Mouse (Mus musculus) brain, embryonic 14.5 days (tissue): ENCODE measurements around the gene Rpsa. TPM values are rescaled to one million over a fixed set of nuclear protein-coding genes. Genes with fewer than 3 reads are reported as not detected.
A peak's percentile ranks its signal among the peaks of the same experiment; 100 is the strongest.

Experiments used
- DNase-seq: peaks from one replicate; pipeline ENCODE4 v3.0.0-alpha.2; 2011; ENCODE audit warnings: low read depth
- CTCF ChIP-seq: fragments of 200-500 bp; IDR thresholded peaks from 2 replicates; pipeline ENCODE4 v1.5.1; 2012; ENCODE audit warnings: inconsistent platforms, mild to moderate bottlenecking, moderate library complexity, borderline replicate concordance; ENCODE audit not compliant: insufficient read depth, insufficient read length; ENCODE audit errors: extremely low read depth
- POLR2A ChIP-seq: fragments of 200-500 bp; IDR thresholded peaks from 2 replicates; pipeline ENCODE4 v1.6.1; 2012; ENCODE audit warnings: mild to moderate bottlenecking, inconsistent platforms, borderline replicate concordance; ENCODE audit not compliant: poor library complexity, insufficient read depth, insufficient read length, severe bottlenecking; ENCODE audit errors: extremely low read depth
- polyA plus RNA-seq: library from polyadenylated mRNA; depleted of rRNA; stranded (reverse); fragments of >200 nt; gene quantifications from 2 replicates; pipeline ENCODE4 v1.2.3, GENCODE M21; 2012; rRNA removed

Gene Rpsa
- polyA plus RNA-seq, 1 experiment, result 1,952 TPM

DNA sequence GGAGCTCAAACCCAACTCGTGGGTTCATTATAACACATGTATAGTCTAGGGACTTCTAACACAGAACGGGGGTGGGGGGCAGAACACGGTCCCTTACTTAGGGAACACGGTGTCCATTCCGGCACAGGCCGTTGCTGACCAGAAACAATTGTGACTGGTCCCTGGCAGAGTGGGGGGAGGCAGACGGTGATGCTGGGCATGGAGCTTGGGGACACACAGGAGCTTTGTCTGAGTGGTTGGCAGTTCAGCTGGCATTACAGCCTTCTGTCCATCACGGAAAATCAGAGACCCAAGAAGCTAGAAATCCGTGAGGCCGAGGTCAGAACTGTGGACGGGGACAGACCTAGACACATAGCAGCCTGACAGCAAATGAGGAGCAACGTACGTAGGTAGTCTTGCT lies 17.0 kb downstream of the Rpsa start:
- TF ChIP-seq POLR2A (no peak), CTCF (no peak)
- no peak for DNase-seq

DNA sequence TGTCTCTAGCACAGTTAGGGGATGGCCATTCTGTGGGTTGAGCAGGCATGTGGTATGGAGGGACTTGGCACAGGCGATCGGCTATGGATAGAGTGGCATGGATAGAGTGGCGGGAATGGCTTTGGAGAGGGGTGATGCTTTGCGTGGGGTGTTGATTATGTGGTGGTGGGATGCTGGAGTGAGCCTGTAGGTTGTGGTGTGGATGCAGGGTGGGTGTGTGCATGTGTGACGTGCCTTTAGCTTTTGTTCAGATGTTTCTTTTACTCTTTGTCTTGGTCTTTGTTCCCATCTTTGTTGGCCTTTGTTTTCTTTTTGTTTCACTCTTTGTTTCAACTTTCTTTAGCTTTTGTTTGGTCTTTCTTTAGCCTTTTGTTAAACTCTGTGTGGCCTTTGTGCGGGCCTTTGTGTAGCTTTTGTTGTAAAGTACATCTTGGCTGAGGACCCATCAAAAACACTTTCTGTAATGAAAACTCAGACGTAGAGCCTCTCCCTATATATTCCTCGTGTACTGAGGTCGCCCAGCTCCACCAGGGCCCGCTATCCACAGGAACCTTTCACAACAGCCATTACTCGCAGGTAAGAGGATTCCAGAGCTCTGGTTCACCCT lies 21.8 kb downstream of the Rpsa start, which contains the start of gene Mobp:
TSS of gene Mobp (plus strand) at position 486 of the 607 bp plus-strand sequence.
- TF ChIP-seq POLR2A, result no peak
- DNase-seq, result peak; percentile 26

DNA sequence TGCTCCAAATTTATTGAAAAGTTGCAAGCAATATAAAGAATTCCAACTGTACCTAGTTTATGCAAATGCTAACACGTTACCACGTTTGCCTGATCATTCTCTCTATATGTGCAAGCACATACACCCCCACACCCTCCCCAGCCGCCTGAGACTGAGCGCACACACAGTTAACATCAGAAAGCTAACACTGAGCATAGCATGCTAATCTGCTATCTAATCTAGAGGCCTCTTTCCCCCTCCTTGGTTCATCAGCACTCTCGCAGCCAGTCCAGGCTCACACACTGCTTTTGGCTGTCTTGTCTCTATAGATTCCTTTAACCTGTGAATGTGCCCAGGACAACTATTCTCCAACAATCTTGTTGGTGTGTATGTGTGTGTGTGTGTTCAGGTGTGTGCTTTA lies 23.7 kb downstream of the Rpsa start:
- DNase-seq, result no peak
- no peak for TF ChIP-seq POLR2A
- TF ChIP-seq CTCF, result no peak

DNA sequence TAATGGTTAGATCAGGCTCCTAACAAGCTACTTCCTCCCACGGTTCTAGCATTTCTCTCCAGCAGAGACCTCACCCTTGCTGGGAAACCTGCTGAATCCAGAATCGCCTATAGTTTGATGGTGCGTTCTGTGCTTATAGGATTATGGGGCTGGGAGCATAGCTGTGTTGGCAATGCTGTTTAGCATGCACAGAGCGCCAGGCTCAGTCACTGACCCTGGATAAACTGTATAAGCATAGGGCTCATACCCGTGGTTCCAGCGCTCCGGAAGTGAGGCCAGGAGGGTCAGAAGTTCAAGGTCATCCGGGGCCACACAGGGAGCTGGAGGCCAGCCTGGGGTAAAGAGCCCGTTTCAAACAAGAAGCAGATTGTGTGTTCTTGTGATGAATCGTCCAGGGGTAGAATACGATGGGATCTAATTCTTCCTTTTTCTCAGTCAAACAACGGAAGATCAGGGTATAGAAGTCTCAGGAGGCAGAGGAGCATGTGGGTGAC lies 24.5 kb downstream of the Rpsa start:
- TF ChIP-seq CTCF (no peak), POLR2A (no peak)
- no peak for DNase-seq

DNA sequence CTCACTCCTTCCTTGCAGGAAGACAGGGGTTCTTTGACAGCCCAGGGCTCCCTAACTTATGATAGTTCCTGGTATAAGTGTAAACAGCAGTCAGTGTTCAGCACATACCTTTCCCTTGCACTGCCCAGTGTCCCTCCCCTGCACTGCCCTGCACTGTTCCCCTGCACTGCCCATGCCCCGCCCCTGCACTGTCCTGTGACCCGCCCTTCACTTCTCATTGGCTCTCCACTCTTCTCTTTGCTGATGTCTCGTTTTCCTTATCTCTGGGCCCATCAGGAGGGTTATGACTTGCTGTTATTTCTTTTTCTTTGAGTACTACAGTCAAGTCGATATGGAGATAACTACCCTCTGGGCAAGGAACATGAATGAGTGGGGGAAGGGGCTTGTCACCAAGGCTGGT lies 30.6 kb downstream of the Rpsa start:
- TF ChIP-seq POLR2A (no peak), CTCF (no peak)

DNA sequence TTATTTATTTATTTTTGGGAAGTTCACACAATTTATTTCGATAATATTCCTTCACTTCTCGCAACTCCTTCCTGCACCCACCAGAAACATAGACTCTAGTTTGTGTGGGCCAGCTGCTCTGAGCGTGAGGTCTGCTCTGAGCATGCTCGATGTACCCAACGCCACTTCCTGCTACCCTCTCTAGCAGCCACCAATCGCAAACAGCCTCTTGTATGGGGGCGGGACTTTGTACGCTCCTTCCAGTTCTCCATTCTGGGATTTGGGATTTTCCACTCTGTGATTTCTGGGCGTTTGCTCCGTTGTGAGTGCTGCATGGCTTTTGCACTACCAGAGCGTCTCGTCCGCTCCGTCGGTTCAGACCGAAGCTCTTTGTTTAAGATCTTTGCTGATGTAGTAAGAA lies 36.4 kb downstream of the Rpsa start:
- DNase-seq, result peak; percentile 42
- TF ChIP-seq CTCF (no peak), POLR2A (no peak)

More for the DNA sequence above, 30.6 kb downstream of the Rpsa start:
- no peak for DNase-seq

DNA sequence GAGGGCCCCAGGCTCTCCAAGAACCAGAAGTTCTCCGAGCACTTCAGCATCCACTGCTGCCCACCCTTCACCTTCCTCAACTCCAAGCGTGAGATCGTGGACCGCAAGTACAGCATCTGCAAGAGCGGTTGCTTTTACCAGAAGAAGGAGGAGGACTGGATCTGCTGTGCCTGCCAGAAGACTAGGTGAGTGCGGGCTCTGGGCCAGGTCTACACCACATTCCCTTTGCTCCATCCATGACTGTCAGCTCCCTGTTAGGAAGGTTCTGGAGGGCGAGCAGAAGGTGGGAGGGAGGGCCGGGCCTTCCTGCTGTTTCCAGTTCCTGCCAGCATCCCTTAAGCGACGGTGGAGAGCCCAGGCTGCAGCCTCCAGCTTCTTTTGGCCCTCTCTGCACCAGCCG lies 40.3 kb downstream of the Rpsa start:
- DNase-seq, result no peak
- TF ChIP-seq POLR2A (no peak), CTCF (no peak)

DNA sequence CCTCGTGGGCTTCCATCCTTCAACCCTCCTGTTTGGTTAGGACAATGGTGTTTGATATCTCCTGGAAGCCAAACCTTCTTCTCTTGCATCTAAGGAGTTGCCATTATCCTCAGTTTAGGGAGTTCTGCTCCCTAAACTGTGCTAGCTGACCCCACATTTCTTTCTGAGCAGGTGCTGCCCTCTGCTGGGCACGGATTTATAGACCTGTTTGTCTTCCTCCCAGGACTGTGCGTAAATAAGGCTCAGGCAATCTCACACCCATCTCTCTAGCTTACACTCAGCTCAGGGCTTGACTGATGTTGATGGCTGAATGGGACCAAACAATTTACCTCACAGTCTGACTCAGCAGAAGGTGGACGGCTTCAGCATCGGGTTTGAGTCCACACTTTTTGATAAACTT lies 43.8 kb downstream of the Rpsa start:
- peak; percentile 62 for DNase-seq
- TF ChIP-seq CTCF (peak; percentile 67; the same call in 1 of the 2 replicates), POLR2A (no peak)

DNA sequence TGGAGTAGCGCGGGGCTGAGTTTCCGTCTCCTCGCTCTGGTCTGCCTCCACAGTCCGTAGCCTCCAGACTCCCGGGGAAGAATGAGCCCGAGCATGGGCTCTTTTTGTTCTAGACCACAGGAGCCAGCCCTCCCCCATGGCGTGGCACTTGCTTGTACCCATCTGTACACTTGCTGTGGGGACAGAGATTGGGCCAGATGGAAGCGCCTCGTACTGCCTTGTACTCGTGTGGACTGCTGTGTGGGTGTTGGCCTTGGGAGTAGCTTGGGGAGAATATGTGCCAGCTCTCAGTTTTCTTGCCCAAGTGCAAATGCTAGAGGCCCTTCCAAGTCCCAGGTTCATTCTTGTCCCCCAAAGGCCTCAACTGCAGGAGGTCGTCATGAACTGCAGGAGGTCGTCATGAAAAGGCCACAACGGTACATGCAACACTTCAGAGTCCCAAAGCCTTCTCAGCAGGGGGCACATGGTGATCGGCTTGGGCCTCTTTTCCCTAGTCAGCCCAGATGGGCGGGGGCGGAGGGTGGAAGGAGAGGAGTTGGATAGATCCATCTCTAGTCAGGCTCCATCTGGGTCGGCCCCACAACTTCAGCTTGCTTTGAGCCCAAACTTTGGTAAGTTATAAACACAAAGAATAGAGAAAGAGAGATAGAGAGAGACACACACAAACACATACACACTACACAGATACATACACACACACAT lies 47.1 kb downstream of the Rpsa start:
- no peak for DNase-seq
- TF ChIP-seq POLR2A (no peak), CTCF (no peak)

DNA sequence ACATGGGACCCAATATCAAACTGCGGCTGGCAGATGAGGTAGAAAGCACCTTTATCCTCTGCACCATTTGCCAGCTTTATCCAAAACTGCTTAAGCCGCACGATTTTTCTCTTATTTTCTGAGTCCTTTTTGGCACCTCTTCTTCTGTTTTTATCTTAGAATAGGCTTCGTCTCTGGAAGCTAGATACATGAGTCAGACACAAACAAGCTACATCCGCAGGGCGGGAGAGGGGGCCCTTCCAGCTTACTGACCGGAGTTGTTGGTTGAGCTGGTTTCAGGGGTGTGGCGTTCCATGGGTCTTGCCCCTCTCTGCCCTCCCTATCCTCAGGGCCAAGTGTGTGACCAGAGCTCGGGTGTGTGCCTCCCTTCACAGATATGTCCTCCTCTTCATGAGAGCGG lies 51.3 kb downstream of the Rpsa start:
- TF ChIP-seq POLR2A (no peak), CTCF (no peak)
- no peak for DNase-seq

Other genes with a start within 250 kb of the Rpsa start
- gene Wdr48, start 232.8 kb upstream of the Rpsa start, polyA plus RNA-seq, result 81.1 and 84.2 TPM in 2 replicates
- 22.5 and 23.2 TPM in 2 replicates for gene Gorasp1, start 190.1 kb upstream of the Rpsa start, polyA plus RNA-seq
- 1.1 and 2.1 TPM in 2 replicates for gene Ttc21a, start 190.1 kb upstream of the Rpsa start, polyA plus RNA-seq
- 3.4 and 4.9 TPM in 2 replicates for gene Csrnp1, start 143.0 kb upstream of the Rpsa start, polyA plus RNA-seq
- 0.01 TPM in 1 of 2 replicates, not detected in the other for gene Xirp1, start 104.1 kb upstream of the Rpsa start, polyA plus RNA-seq
- gene Cx3cr1, start 57.8 kb upstream of the Rpsa start, polyA plus RNA-seq, result 4.4 and 6.4 TPM in 2 replicates
- gene Ccr8, start 35.6 kb upstream of the Rpsa start, polyA plus RNA-seq, result 0.08 and 0.19 TPM in 2 replicates
- 29.0 and 30.3 TPM in 2 replicates for gene Slc25a38, start 17.3 kb upstream of the Rpsa start, polyA plus RNA-seq
- gene Mobp, start 22.0 kb downstream of the Rpsa start, polyA plus RNA-seq, result 0.08 and 0.35 TPM in 2 replicates
- gene Myrip, start 173.8 kb downstream of the Rpsa start, polyA plus RNA-seq, result 3.9 and 8.0 TPM in 2 replicates